Mouse (Mus musculus): ENCODE results near the gene Gm49337. TPM values are rescaled to one million over a fixed set of nuclear protein-coding genes. Genes with fewer than 3 reads are reported as not detected.

Gene Gm49337
- total RNA-seq, 2 experiments from 2014 or later, result 0.48 TPM; not detected in 1

DNA sequence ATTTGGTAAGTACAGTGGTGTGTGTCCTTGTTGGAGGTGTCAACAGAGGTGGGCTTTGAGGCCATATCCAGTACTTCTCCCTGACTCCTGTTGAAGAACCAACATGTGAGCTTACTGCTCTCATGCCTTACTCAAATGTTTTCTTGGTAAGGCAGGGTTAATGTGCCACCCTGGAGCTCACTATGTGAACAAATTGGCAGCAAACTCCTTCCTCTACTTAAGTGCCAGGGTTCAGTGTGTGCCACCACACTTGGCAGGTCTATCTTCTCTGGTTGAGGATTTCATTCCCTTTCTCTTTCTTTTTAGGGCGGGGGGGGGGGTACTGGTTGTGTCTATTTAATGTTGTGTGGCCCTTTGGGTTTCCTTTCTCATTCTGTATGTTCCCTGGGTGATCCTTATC, 131.4 kb downstream of the Gm49337 start:
- no peak for ATAC-seq (ENCODE audit: poor library complexity, severe bottlenecking)

DNA sequence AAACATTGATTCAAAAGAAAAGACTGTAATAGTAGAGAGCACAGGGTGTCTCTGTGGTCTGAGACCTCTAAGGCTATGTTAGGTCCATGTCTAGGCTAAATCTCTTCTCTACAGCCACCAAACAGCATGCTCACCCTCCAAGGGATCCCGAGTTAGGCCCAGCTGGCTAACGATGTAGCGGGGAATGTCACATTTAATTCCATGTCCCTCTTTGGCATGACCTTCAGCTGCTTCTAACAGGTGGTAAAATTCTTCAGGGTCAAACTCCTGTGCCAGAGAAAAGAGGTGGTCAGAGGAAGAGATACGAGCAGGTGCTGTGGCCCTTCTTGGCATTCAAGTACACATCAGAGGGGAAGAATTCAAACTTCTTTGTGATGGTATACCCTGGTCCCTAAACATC, 144.4 kb downstream of the Gm49337 start:
- no peak for ATAC-seq (ENCODE audit: poor library complexity, severe bottlenecking)

DNA sequence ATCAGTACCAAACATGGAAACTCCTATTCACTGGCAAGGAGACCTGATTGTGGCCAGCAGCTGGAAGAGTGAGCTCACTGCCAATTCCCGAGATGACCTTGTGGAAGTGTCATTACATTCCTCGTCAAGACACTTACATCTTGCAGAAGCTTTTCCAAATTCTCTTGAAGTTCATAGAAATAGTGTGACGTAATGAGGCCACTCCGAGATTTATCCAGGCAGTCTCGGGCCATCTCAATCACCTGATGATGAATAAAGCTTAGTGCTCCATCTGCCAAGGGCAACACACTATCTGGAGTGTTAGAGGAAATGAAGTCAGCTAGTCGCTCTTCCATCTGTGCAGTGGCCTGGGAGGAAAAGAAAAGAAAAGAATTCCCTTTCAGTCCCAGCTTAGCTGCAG, 148.9 kb downstream of the Gm49337 start:
- no peak for ATAC-seq (ENCODE audit: poor library complexity, severe bottlenecking)

DNA sequence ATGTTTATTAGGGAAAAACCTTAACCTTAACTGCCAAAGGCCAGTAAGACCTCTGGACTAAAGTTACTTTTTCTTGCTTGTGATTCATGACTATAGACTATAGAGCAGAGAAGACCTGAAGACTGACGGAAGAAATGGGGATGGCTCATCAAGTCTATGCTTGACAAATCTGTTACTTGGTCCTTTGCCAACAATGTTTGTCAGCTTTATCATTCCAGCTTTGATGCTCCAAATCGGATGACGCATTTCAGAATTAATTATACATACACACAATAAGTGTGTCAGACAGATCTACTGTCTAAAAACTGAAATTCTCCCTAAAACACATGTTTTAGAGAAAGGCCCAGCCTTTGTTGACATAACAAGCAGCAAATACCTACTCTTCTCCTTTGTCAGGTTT, 156.1 kb downstream of the Gm49337 start:
- no peak for ATAC-seq (ENCODE audit: poor library complexity, severe bottlenecking)

DNA sequence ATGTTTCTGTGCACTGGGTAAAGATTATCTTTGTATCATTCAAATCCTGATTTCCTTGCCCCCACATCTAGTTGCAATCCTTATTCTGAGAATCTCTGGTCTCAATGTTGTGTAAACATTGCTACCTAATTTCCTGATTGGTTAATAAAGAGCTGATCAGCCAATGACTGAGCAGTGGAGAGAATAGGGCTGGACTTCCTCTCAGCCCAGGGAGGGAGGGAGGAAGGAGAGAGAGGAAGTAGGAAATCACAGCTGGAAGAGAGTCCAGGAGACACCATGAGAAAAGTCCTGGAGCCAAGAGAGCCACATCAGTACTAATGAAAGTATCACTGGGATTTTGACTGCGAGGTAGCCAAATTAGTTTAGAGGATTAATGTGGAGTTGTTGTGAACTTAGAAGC, 163.1 kb downstream of the Gm49337 start:
- ATAC-seq (ENCODE audit: poor library complexity, severe bottlenecking), result no peak

DNA sequence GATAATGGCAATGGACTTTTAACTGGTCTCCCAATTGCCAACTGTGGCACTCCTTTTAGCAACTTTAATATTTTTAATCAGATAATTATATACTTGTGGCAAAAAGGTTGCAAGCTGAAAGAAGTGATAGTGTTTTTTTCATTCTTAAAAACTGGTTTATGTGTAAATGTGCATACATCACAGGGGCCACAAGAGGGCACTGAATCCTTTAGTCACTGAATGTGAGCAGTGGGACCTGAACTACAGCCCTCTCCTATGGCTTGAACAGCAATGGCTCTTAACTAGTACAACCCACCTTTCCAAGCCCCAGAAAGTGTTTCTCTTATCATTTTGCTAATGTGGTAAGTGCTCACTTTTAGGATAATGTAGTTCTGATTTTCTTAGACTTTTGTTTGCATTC, 168.9 kb downstream of the Gm49337 start:
- ATAC-seq (ENCODE audit: poor library complexity, severe bottlenecking), result no peak

Other genes starting within 250 kb of the Gm49337 start
- not detected in 2 replicates for gene Dmbx1, start 233.5 kb upstream of the Gm49337 start, total RNA-seq (2015)
- not detected in 2 replicates for gene Dmbx1, start 233.5 kb upstream of the Gm49337 start, total RNA-seq (2017)
- gene Faah, start 155.5 kb upstream of the Gm49337 start, total RNA-seq (2015), result 0.71 and 1.8 TPM in 2 replicates
- gene Faah, start 155.5 kb upstream of the Gm49337 start, total RNA-seq (2017), result 1.3 and 2.2 TPM in 2 replicates
- gene Nsun4, start 119.5 kb upstream of the Gm49337 start, total RNA-seq (2015), result 9.6 and 10.4 TPM in 2 replicates
- gene Nsun4, start 119.5 kb upstream of the Gm49337 start, total RNA-seq (2017), result 7.9 and 14.0 TPM in 2 replicates
- gene Uqcrh, start 98.3 kb upstream of the Gm49337 start, total RNA-seq (2015), result 465 and 482 TPM in 2 replicates
- 334 and 347 TPM in 2 replicates for gene Uqcrh, start 98.3 kb upstream of the Gm49337 start, total RNA-seq (2017)
- gene Lrrc41, start 98.1 kb upstream of the Gm49337 start, total RNA-seq (2015), result 14.3 and 15.1 TPM in 2 replicates
- 9.9 and 16.3 TPM in 2 replicates for gene Lrrc41, start 98.1 kb upstream of the Gm49337 start, total RNA-seq (2017)
- 16.6 and 18.7 TPM in 2 replicates for gene Rad54l, start 49.7 kb upstream of the Gm49337 start, total RNA-seq (2015)
- gene Rad54l, start 49.7 kb upstream of the Gm49337 start, total RNA-seq (2017), result 15.4 and 19.1 TPM in 2 replicates
- 3.3 and 6.7 TPM in 2 replicates for gene Pomgnt1, start 49.5 kb upstream of the Gm49337 start, total RNA-seq (2015)
- gene Pomgnt1, start 49.5 kb upstream of the Gm49337 start, total RNA-seq (2017), result 7.3 and 9.3 TPM in 2 replicates
- gene Lurap1, start 22.0 kb upstream of the Gm49337 start, total RNA-seq (2015), result not detected in 2 replicates
- gene Lurap1, start 22.0 kb upstream of the Gm49337 start, total RNA-seq (2017), result not detected in 2 replicates
- not detected in 2 replicates for gene Tspan1, start 5.8 kb upstream of the Gm49337 start, total RNA-seq (2015)
- not detected in 2 replicates for gene Tspan1, start 5.8 kb upstream of the Gm49337 start, total RNA-seq (2017)
- gene 1700042G07Rik, start within 50 bp of the Gm49337 start, total RNA-seq (2015), result not detected in 2 replicates
- not detected in 2 replicates for gene 1700042G07Rik, start within 50 bp of the Gm49337 start, total RNA-seq (2017)
- 0.31 and 0.41 TPM in 2 replicates for gene Pik3r3, start 48.2 kb downstream of the Gm49337 start, total RNA-seq (2015)
- gene Pik3r3, start 48.2 kb downstream of the Gm49337 start, total RNA-seq (2017), result 0.24 and 1.1 TPM in 2 replicates